26 mouse cellular contexts compared by ENCODE assay signal in genomic region chr10:18704393-18705120, GRCm38 (mm10). TPM values are rescaled to one million over a fixed set of nuclear protein-coding genes. Genes with fewer than 3 reads are reported as not detected.
DNase-seq lines count a peak whose midpoint lies in the region; ATAC-seq and TF ChIP-seq lines count a peak whose summit lies in the region.
"Had no signal": no experiment of that assay in that cellular context is flagged by ENCODE, and none has a peak within 500 bp of the region (broad histone marks: within the 10 kb centered on the region; RNA-seq: fewer than 3 reads in every experiment).

No protein-coding gene starts in this region.

- H3K27ac ChIP-seq in hindbrain, embryonic 13.5 days = no peak overlapping the region
- no peak overlapping the region for H3K27ac ChIP-seq in hindbrain, postnatal 0 days
- H3K27ac ChIP-seq in neural tube, embryonic 12.5 days = no peak overlapping the region
- H3K27ac ChIP-seq in midbrain, embryonic 14.5 days (replicated peaks; ENCODE audit: low read depth, low read length) = 0 out of 2 replicates have a peak overlapping the region, but pooled peaks have one; percentile 15
- H3K27ac ChIP-seq in neural tube, embryonic 15.5 days (replicated peaks) = no peak overlapping the region
- H3K27ac ChIP-seq: intestine, embryonic 15.5 days; left cerebral cortex, adult 2 months; limb, embryonic 15.5 days; liver, embryonic 14.5 days had no signal

- WGBS in hindbrain, embryonic 13.5 days = 44% methylated on average over 4 of the region's 4 CpGs
- WGBS in hindbrain, postnatal 0 days = 49% methylated on average over 4 of the region's 4 CpGs
- 62% methylated on average over 4 of the region's 4 CpGs for WGBS in neural tube, embryonic 12.5 days
- WGBS in midbrain, embryonic 14.5 days = 37% methylated on average over 4 of the region's 4 CpGs
- 43% methylated on average over 4 of the region's 4 CpGs for WGBS in neural tube, embryonic 15.5 days

- no peak overlapping the region for H3K4me3 ChIP-seq in hindbrain, embryonic 13.5 days
- H3K4me3 ChIP-seq in hindbrain, postnatal 0 days (ENCODE audit: low read length) = no peak overlapping the region
- H3K4me3 ChIP-seq in neural tube, embryonic 12.5 days = no peak overlapping the region
- no peak overlapping the region for H3K4me3 ChIP-seq in midbrain, embryonic 14.5 days (replicated peaks; ENCODE audit: low read depth, low read length)
- no peak overlapping the region for H3K4me3 ChIP-seq in neural tube, embryonic 15.5 days (replicated peaks)
- H3K4me3 ChIP-seq: intestine, embryonic 15.5 days; left cerebral cortex, adult 2 months; limb, embryonic 15.5 days; megakaryocyte, embryonic 14.5 days; myocyte had no signal

- no peaks in the 10 kb centered on the region for H3K36me3 ChIP-seq in hindbrain, embryonic 13.5 days
- no peaks in the 10 kb centered on the region for H3K36me3 ChIP-seq in hindbrain, postnatal 0 days (ENCODE audit: insufficient read depth, low read length)
- H3K36me3 ChIP-seq in neural tube, embryonic 12.5 days = no peaks in the 10 kb centered on the region
- no peaks in the 10 kb centered on the region for H3K36me3 ChIP-seq in midbrain, embryonic 14.5 days (ENCODE audit: control insufficient read depth, insufficient read depth, low read length)
- H3K36me3 ChIP-seq in neural tube, embryonic 15.5 days = no peaks in the 10 kb centered on the region
- H3K36me3 ChIP-seq: intestine, embryonic 15.5 days; limb, embryonic 15.5 days had no signal

- no peak for TF ChIP-seq CTCF in hindbrain, postnatal 0 days (IDR thresholded peaks at IDR 0.05; ENCODE audit: low read depth)

- peaks cover 15% of the 10 kb centered on the region for H3K4me1 ChIP-seq in hindbrain, embryonic 13.5 days (replicated peaks)
- peaks cover 4% of the 10 kb centered on the region; the same call in 1 of the 2 replicates for H3K4me1 ChIP-seq in hindbrain, postnatal 0 days (ENCODE audit: insufficient read depth, low read length)
- no peaks in the 10 kb centered on the region for H3K4me1 ChIP-seq in neural tube, embryonic 12.5 days
- peaks cover 6% of the 10 kb centered on the region; the same call in 1 of the 2 replicates for H3K4me1 ChIP-seq in midbrain, embryonic 14.5 days (ENCODE audit: control insufficient read depth, insufficient read depth, low read length)
- H3K4me1 ChIP-seq in neural tube, embryonic 15.5 days = peaks cover 13% of the 10 kb centered on the region; the same call in 1 of the 2 replicates
- H3K4me1 ChIP-seq: intestine, embryonic 15.5 days; limb, embryonic 15.5 days; megakaryocyte, embryonic 14.5 days had no signal

- H3K9ac ChIP-seq in hindbrain, embryonic 13.5 days = no peak overlapping the region
- H3K9ac ChIP-seq in hindbrain, postnatal 0 days (replicated peaks; ENCODE audit: low read length) = no peak overlapping the region
- H3K9ac ChIP-seq in neural tube, embryonic 12.5 days = no peak overlapping the region
- no peak overlapping the region for H3K9ac ChIP-seq in midbrain, embryonic 14.5 days (replicated peaks; ENCODE audit: low read length)
- no peak overlapping the region for H3K9ac ChIP-seq in neural tube, embryonic 15.5 days (replicated peaks)
- H3K9ac ChIP-seq: intestine, embryonic 15.5 days; limb, embryonic 15.5 days; liver, embryonic 14.5 days; lung, embryonic 14.5 days had no signal

- no peaks in the 10 kb centered on the region for H3K27me3 ChIP-seq in hindbrain, embryonic 13.5 days
- no peaks in the 10 kb centered on the region for H3K27me3 ChIP-seq in hindbrain, postnatal 0 days (ENCODE audit: insufficient read depth, low read length)
- H3K27me3 ChIP-seq in neural tube, embryonic 12.5 days (replicated peaks) = no peaks in the 10 kb centered on the region
- H3K27me3 ChIP-seq in midbrain, embryonic 14.5 days (ENCODE audit: control insufficient read depth, insufficient read depth, low read length) = no peaks in the 10 kb centered on the region
- H3K27me3 ChIP-seq in neural tube, embryonic 15.5 days (replicated peaks) = no peaks in the 10 kb centered on the region
- H3K27me3 ChIP-seq: intestine, embryonic 15.5 days; limb, embryonic 15.5 days; megakaryocyte, embryonic 14.5 days had no signal

- no peaks in the 10 kb centered on the region for H3K9me3 ChIP-seq in hindbrain, embryonic 13.5 days
- H3K9me3 ChIP-seq in hindbrain, postnatal 0 days (ENCODE audit: low read length) = no peaks in the 10 kb centered on the region
- no peaks in the 10 kb centered on the region for H3K9me3 ChIP-seq in neural tube, embryonic 12.5 days
- H3K9me3 ChIP-seq in midbrain, embryonic 14.5 days (ENCODE audit: control insufficient read depth, low read length) = no peaks in the 10 kb centered on the region
- no peaks in the 10 kb centered on the region for H3K9me3 ChIP-seq in neural tube, embryonic 15.5 days (replicated peaks)
- H3K9me3 ChIP-seq: intestine, embryonic 15.5 days; limb, embryonic 15.5 days had no signal

- DNase-seq in hindbrain, postnatal 0 days (ENCODE audit: low spot score) = no peak
- no peak for DNase-seq in neural tube, embryonic 10.5 days (ENCODE audit: extremely low spot score, low spot score)
- peak; percentile 48 for DNase-seq in midbrain, embryonic 14.5 days
- no peak for DNase-seq in left cerebral cortex, adult 8-10 months (ENCODE audit: low spot score in 2 of 2)
- DNase-seq: adrenal gland, postnatal 10 days; cerebellum, adult 9-10 months; heart, postnatal 4 days; kidney, adult 9 months; kidney, postnatal 4 days; layer of hippocampus, adult 9-11 months; left cerebral cortex, postnatal 4 days; lung, embryonic 14.5 days; lung, postnatal 36 days; thymus, postnatal 14 days had no signal

- H3K4me2 ChIP-seq in hindbrain, embryonic 13.5 days = no peak overlapping the region
- no peak overlapping the region for H3K4me2 ChIP-seq in hindbrain, postnatal 0 days (ENCODE audit: low read depth, low read length)
- no peak overlapping the region for H3K4me2 ChIP-seq in neural tube, embryonic 12.5 days (replicated peaks)
- no peak overlapping the region for H3K4me2 ChIP-seq in midbrain, embryonic 14.5 days (ENCODE audit: low read length)
- no peak overlapping the region for H3K4me2 ChIP-seq in neural tube, embryonic 15.5 days
- H3K4me2 ChIP-seq: intestine, embryonic 15.5 days; limb, embryonic 15.5 days; lung, embryonic 14.5 days had no signal

- 0 out of 2 replicates have a peak, but pooled peaks have one; percentile 66 for ATAC-seq in hindbrain, embryonic 13.5 days (ENCODE audit: low FRiP score)
- ATAC-seq in hindbrain, postnatal 0 days = no peak
- 0 out of 2 replicates have a peak, but pooled peaks have one; percentile 53 for ATAC-seq in neural tube, embryonic 12.5 days (ENCODE audit: low FRiP score, low read depth)
- peak; percentile 79 for ATAC-seq in midbrain, embryonic 14.5 days (ENCODE audit: low FRiP score, low TSS enrichment)
- 0 out of 2 replicates have a peak, but pooled peaks have one; percentile 27 for ATAC-seq in neural tube, embryonic 15.5 days (ENCODE audit: low FRiP score)
- no peak for ATAC-seq in monocyte, adult 5-6 weeks (replicated peaks; ENCODE audit: insufficient number of reproducible peaks, low FRiP score, low TSS enrichment, poor library complexity, severe bottlenecking)
- ATAC-seq: intestine, embryonic 15.5 days had no signal

RNA-seq across cellular contexts. Expression of gene Arfgef3, which starts 39.2 kb away (rescaled TPM):
- polyA plus RNA-seq in hindbrain, embryonic 13.5 days (2015; fragmentation: Nextera tagmentation; extraction: Ambion mirVana) = 4.6 and 5.1 TPM in 2 replicates
- total RNA-seq in hindbrain, postnatal 0 days (2014; rRNA removed) = 34.5 and 39.0 TPM in 2 replicates
- polyA plus RNA-seq in hindbrain, postnatal 0 days (2015; fragmentation: Nextera tagmentation; extraction: Ambion mirVana) = 5.3 and 5.6 TPM in 2 replicates
- 4.2 TPM in 2 replicates for polyA plus RNA-seq in neural tube, embryonic 12.5 days (2016; fragmentation: Nextera tagmentation; extraction: Ambion mirVana)
- 7.8 and 8.7 TPM in 2 replicates for polyA plus RNA-seq in midbrain, embryonic 14.5 days (2014; fragmentation: Nextera tagmentation; extraction: Ambion mirVana)
- 6.4 and 7.4 TPM in 2 replicates for polyA plus RNA-seq in neural tube, embryonic 15.5 days (2015; fragmentation: Nextera tagmentation; extraction: Ambion mirVana)
- 0.10 to 0.11 TPM in 2 of 3 replicates, not detected in the other for total RNA-seq in monocyte, adult 5-6 weeks (2017)
- 100 to 1,000 TPM in 1 of 4 experiments, 10 to 100 TPM in 3; 80.7 to 102 (median 88.5) TPM for total RNA-seq in left cerebral cortex, adult 8-10 months (2022)
- total RNA-seq: MEL had no signal
- polyA plus RNA-seq: C2C12, myocyte had no signal

Comparison
In these comparisons a context has a peak if more than half of its experiments do, and no peak if none do; other contexts are left out.
1. ATAC-seq: peak in hindbrain, embryonic 13.5 days (single experiment), neural tube, embryonic 12.5 days (single experiment), midbrain, embryonic 14.5 days (single experiment) and neural tube, embryonic 15.5 days (single experiment); none in hindbrain, postnatal 0 days (single experiment) and monocyte, adult 5-6 weeks (single experiment).